Mouse (Mus musculus): ENCODE data around the gene Acot7.

The Acot7 gene

GRCm38 (mm10) chr4:152177537-152178343 is at the start of gene Acot7:
TSS of gene Acot7 (plus strand) at chr4:152178134.
- peak; percentile 86 to 91 for DNase-seq

DNA sequence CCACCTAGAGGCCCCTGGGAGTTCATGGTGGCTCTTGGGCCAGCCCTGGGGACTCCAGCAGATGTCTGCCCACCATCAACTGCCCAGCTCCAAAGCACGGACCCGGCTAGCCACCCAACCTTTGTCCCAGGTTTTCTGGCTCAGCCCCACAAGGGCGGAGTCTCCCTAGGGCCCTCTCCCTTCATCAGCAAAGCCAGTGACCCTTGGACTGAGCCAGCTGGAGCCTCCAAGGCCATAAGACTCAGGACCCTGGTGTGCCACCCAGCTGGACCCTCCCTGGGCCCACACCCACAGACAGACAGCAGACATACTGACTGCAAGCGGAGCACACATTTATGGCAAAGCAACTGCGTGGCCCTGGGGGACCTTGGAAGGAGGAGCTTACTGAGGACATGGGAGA is 49.1 kb upstream of the Acot7 start:
- DNase-seq = no peak

- no peak for DNase-seq
Observed at GRCm38 (mm10) chr4:152129395-152129930, 48.5 kb upstream of the Acot7 start.

DNA sequence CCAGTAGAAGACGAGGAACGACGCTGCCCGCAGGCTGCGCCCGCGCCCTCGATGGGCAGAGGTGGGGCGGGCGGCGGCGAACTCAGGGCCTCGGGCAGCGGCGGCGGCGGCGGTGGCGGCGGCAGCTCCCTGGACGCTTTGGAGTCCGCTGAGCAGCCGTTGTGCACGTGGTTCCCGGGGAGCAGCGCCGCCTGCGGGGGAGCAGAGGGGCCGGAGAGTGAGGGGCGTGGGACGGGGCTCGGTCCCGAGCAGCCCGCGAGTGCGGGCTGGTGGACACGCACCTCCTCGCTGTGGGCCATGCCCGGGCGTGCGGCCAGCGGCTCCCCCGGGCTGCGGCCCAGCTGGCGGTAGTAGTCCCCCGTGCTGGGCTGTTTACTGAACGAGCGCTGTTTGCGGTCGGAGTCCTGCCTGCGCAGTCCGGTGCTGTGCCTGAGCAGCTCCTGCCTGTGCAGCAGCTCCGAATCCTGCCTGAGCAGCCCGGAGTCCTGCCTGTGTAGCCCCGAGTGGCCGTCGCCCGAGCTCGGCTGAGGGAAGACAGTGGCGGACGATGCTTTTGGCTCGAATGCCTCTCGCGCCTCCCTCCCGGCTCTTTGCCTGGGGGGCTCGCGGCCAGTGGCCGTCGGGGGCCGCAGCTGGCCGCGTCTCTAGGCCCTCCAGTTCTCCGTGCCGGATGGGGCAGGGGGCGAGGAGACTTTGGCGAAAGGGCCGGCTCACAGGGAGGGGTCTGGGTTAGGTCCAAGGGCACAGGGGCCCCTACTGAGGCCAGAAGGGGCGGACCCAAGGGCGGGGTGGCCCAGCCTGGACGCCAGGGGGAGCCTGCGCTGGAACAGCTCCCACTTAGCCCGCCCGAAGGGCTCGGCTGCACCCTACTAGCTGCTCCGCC is 46.9 kb upstream of the Acot7 start:
- peak; percentile 42 to 67 for DNase-seq

- no peak for DNase-seq
Observed at GRCm38 (mm10) chr4:152131809-152132771, 45.8 kb upstream of the Acot7 start.

GRCm38 (mm10) chr4:152132772-152133169 is 45.2 kb upstream of the Acot7 start:
- DNase-seq = no peak

DNA sequence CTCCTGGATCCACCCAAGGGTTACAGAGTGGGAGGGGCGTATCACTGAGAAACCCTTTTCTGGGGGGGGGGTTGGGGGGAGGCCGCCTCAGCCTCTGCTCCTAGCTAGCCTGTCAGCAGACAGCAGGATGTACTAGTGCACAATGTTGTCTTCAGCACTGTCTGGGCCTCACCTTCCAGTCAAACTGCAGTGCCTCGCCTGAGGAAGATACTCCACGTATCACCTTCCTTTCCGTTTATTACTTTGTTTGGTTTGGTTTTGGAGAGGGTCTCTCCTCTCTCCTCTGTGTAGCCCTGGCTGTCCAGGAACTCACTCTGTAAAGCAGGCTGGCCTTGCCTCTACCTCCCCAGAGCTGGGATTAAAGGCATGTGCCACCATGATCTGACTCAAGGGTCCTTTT is 44.7 kb upstream of the Acot7 start:
- no peak for DNase-seq

DNA sequence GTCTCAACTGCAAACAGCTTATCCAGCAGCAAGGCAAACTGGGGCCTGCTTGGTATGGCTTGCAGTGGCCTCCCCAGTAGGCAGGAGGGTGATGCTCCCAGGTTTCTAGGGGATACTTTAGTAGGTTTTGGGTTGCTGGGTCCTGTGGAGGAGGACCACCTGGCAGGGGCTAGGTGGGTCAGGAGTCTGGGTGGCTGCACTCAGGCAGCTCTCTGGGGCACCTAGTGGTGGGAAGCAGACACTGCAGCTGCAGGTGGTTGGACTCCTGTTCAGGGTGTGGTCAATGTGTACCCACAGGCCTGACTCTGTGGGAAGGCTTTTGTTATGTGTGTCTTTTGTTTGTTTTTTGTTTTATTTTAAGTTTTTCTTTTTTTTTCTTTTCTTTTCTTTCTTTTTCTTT is 43.4 kb upstream of the Acot7 start:
- peak; percentile 50 to 53 for DNase-seq

DNA sequence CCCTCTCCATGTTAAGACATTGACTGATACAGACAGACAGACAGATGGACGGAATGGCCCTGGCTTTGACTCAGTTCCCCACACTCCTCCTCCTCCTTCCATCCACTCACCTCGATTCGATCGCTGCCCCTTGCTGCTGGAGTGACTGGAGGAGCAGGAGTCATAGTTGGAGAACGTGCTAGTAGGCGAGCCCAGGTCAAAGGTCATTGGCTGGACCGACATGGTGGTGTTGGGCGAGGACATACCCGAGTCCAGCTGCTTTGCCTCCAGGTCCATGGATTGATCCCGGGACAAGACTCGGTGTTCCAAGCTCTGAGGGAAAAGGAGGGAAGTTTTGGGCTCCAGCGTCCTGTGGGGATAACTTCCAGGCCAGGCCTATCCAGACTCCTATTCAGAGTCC is 42.6 kb upstream of the Acot7 start:
- no peak for DNase-seq

- no peak for DNase-seq
Observed at GRCm38 (mm10) chr4:152136112-152136875, 41.6 kb upstream of the Acot7 start.

DNA sequence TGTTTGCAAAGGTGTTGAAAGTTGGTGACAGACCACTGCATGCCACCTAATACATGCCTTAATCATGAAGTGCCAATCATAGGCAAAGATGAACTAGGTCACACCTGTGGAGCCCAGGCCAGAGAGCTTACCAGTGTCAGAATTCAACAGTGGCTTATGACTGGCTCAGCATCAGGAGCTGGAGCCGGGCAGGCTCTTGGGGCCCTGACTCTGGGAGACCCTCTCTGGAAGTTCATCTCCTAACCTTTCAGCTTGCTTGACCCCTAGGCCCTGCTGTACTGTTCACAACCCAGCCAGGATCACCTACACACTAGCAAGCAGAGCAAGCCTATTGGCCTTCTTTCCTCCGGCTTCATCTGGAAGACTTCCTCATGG is 41.1 kb upstream of the Acot7 start:
- no peak for DNase-seq

DNA sequence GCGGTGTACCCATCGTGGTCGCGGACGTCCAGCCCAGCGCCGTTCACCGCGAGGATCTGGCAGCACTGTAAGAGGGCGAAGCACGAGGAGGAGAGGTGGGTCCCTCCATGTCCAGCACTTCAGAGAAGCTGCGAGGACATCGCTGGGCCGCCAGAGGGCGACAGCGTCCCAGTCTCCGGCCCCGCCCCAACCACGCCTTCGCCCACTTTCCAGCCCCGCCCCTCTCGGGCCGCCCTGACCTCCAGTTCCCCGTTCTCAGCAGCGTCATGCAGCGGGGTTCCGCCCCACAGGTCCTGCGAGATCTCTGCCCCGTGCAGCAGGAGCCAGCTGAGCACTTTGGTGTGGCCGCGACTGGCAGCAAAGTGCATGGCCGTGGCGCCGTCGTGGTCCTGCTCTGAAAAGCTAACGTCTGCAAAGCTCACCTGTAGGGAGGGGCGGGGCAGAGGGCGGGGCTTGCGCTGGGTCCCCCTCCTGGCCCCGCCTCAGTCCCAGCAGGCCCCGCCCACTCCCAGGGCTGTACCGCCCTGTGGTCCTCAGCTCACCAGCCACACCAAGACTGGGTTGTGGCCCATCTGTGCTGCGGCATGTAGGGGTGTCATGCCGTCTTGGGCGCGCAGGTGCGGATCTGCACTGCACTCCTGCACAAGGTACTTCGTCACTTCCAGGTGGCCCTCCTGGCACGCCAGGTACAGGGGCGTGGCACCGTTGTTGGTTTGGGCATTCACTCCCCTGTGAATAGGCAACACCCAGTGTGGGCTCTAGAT is 39.3 kb upstream of the Acot7 start:
- peak; percentile 86 to 90 for DNase-seq

DNA sequence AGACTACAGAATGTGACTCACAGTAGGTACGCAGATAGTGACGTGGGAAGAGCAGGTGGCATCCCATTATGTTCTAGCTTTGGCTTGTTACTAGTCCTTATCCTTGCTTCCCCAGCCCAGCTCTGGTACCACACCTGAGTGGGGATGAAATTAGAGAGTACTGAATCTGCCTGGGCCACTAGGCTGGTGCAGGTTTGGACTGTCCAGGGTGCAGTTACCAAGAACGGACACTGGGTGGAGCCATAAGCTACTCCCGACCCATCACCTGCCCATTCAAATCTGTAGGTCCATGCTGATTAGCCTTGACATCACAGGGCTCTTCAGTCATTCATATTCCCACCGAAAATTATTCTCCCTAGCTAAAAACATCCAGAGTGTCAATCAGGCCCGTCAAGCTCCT is 37.5 kb upstream of the Acot7 start:
- peak in 1 of 2 experiments; percentile 57 for DNase-seq

DNA sequence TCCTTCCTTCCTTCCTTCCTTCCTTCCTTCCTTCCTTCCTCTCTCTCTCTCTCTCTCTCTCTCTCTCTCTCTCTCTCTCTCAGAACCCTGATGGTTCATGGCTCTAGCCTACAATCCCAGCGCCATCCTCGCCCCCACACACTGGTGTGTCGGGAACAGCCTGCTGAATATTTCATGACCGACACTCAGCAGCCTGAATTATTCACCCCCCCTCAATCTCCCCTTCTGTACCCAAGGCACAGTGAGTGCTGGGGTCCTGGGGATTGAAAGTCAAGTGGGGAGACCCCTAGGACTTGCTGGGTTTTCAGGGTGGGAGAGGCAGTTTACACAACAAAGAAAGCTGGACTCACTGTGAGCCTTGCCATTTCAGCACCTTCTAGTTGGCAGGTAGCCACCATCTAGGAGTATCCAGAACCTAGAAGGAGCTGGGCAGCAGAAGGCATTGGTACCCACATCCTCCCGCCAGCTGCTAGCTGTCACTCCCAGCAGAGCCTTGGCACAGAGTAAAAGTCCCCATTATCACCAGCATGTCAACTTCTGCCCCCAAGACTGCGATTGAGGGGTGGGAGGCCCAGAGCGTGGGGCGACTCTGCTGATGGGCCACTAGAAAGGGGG is 36.3 kb upstream of the Acot7 start:
- no peak for DNase-seq

- no peak for DNase-seq
Observed at GRCm38 (mm10) chr4:152143632-152144031, 34.3 kb upstream of the Acot7 start.

DNA sequence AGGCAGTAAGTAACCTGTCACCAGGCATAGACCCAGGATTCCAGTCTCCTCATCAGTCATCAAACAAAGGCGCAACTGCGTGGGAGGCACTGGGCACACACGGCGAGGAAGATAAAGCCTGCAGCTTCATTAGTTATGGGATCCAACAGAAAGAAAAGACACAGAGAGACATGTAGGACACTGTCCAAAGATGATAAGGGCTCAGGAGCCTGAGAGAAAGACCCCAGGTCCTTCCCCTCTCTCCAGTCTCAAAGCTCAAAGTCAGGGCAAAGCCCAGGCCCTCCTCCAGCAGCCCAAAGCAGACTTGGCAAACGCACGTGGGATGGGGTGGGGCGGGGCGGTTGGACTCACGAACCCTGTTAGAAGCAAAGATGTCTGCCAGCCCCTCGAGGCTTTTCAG is 32.5 kb upstream of the Acot7 start:
- no peak for DNase-seq

- DNase-seq = no peak
Observed at GRCm38 (mm10) chr4:152146033-152146827, 31.7 kb upstream of the Acot7 start.

DNA sequence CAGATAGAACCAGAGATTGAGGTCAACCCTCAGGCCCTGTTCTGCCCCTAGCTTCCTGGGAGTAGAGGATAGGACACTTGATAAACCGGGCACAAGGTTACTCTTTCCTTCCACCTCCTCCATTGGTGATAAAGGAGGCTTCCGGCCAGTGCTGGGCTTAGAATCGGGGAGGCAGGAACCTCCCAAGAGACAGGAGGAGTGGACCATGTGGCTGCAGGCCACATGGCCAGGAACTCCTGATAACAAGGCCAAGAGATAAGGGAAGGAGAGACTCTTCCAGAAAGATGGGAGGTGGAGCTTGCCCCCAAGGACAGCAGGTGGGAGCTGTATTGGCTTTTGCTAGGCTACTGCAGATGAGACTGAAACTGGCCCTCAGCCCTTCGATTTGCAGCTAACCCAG is 27.4 kb upstream of the Acot7 start:
- no peak for DNase-seq

DNA sequence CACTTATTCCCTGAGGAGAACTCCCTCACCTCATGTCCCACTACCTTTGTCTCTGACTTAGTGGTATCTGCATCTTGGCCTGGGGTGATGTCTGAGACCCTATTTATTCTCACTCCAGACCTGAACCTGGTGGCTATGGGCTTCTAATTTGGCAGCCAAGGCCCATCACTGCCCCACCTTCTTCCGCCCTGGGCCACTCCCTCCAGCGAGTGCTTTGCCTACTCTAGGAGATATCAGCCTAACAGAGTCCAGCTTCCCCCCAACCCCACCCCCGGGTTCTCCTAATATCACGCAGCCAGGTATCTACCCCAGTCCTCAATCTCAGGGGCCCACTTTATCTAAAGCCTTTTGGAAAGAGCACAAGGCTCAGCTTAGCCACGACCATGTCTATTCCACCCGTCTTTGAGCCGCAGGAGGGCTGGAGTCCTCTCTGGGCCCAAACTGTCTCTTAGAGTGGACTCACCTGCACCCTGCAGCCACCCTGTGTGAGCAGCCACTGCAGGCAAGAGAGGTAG is 26.4 kb upstream of the Acot7 start:
- DNase-seq = no peak
